Mouse (Mus musculus) naive thymus-derived CD4-positive, alpha-beta T cell, adult 2 months (primary cell): ENCODE measurements at regions not wholly inside any gene's neighbourhood (a gene's known extent, or its start where the extent isn't known, plus 50 kb on each side); places are given as distances from the start of the nearest gene placed in this dataset.
"Not testable (repeated sequence)": the region's sequence is repeated elsewhere in the genome, so short reads cannot be mapped to it uniquely, and the experiment has no call there.

Experiments used
- DNase-seq: peaks from one replicate; pipeline ENCODE4 v3.0.0-alpha.2; 2011; ENCODE audit warnings: low read depth

- DNase-seq: peak; percentile 15
Observed at GRCm38 (mm10) chr1:177382596-177383190, 59.5 kb upstream of the Zbtb18 start.

DNA sequence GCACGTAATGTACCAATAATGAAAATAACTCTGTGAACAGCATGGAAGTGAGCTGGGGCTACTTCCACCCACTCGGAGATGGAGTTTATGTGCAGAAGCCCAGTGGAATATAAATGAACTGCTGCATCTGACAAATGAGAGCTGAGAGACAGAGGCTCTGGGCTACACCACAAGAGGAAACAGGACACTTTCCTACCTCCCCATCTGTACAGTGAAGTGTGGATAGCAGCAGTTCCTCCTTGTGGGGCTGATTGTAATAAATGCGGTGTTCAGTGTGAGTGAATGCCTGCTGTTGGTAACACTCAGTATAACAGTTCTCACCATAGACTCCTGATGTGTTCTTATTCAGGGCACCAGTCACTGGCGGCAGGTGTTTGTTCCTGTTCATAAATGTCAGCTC, 60.0 kb upstream of the Zbtb18 start:
- no peak for DNase-seq

DNA sequence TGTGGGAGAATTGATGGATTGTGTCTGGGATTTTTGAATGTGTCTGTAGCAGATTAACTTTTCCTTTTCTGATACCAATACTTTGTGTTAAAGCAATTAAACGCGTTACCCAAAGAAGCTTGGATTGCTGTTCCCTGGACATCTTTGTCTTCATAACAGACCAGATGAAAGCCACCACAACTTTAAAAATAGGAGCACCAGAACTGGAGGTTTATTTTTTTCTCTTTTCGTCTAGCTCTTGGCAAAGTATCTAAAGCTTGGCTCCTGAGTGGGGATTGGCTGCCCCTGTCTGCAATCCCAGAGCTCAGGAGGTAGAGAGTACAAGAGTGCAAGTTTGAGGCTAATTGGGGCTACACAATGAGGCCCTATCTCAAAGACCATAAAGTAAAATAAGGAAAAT, 64.0 kb upstream of the Zbtb18 start:
- no peak for DNase-seq

DNA sequence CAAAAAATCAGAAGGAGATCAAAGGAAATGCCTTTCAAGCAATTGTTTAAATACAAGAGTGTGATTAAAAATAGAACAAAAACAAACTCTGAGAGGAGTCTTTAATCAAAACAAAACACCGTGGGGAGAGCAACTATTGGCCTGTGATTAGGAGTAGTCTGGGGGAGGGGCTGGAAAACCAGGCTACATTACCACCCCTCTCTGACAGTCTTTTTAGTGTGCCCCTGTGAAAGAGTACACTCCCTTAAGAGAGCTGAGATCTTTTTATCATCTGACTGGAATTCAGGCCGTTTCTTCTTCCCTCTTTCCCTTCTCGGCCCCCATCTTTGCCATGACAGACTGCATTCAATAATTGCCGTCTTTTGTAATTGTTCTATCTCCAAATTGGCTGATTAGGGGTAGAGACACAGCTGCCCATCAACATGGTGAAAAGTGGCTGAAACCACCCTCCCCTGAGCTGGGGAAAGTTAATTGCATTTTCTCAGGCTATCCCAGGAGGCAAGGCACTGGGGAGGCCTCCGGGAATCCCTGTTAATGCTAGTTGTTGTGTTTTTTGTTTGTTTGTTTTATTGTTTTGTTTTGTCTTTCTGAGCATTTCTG, 68.8 kb upstream of the Zbtb18 start:
- DNase-seq: no peak

GRCm38 (mm10) chr1:177372066-177372465, 70.1 kb upstream of the Zbtb18 start:
- DNase-seq: no peak

- no peak for DNase-seq
Observed at GRCm38 (mm10) chr1:177367864-177368610, 74.1 kb upstream of the Zbtb18 start.

DNA sequence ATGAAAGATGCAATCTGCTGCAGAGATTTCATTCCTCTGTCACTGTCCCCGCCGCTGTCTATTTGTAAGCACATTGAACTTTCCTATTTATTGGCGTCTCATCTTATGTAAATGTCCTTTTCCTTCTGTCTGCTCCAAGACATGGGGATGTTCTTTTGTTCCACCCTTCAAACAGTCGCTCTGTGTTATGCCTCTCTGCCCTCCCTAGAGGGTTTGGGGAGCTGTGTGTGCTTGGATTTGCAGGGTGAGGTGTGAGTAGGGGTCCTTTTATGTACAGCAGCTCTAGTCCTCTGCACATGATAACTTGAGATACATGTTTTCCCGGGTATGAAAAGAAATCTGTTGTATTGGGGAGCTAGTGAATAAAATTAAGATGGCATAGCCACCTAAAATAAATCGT, 75.2 kb upstream of the Zbtb18 start:
- no peak for DNase-seq

GRCm38 (mm10) chr1:177366475-177366874, 75.7 kb upstream of the Zbtb18 start:
- DNase-seq: no peak

GRCm38 (mm10) chr1:177364355-177364754, 77.8 kb upstream of the Zbtb18 start:
- DNase-seq: no peak

DNA sequence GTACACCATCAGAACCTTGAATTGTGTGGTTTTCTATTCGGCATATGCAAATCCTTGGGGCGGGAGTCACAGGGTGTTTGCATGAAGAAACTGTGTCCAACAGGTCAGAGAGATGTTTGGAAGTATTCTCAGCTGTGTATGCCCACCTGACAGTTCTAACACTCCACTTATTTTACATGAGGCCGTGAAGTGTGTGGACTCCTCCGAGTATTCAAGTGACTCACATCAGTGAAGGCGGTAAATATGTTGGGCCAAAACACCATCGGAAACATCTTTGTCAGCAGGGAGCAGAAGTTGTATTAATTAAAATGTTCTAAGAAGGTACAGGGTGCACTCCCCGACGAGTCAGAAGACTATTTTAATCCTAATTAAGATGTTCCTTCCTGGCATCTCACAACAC, 79.8 kb upstream of the Zbtb18 start:
- no peak for DNase-seq

DNA sequence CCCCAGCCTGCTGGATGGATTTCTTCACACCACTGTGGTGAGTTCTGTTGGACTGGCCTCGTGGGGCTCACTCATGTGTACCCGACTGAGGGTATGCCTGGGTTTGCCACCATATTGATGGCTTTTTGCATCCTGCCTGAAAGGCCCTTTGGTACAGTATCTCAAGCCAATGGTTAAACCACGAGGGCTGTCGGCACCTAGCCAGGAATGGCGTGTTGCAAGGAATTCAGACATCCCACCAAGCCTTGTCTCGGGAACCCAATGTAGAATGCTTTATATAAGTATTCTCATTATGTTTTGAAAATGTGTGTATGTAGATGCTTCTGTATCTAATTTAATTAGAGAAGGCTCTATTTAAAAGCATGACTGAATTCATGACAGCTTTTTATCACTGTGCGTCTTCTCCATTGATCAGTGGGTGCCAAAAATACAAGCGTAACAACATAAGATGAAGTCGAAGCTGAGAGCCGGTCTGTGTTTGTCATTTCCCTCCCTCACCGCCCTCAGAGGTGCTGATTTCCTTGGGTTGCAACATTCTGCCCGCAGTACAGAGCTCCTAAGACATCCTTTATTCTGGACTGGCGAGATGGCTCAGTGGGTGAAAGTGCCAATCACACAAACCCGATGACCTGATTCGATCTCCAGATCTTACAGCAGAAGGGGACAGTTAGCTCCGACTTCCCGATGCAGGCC, 90.5 kb upstream of the Akt3 start:
- DNase-seq: no peak

- no peak for DNase-seq
Observed at GRCm38 (mm10) chr1:177347208-177347607, 89.2 kb upstream of the Akt3 start.

DNA sequence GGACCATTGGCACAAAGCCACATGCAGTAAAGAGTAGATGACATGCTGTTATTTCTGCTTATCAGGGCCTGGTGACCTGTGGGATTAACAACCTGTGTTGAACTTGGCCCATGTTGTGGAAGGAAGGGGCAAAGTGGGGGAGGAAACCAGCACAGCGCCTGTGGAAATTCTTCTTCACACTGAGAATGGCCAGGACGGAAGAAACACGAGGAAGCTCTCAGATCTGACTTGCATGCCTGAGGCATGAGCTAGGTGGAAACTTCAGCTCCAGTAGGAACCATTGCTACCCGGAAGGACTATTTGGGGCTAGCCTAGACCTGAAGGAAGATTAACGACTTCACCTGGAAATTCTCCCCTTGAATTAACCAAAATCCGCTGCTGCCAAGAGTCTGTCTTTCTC, 88.5 kb upstream of the Akt3 start:
- no peak for DNase-seq

DNA sequence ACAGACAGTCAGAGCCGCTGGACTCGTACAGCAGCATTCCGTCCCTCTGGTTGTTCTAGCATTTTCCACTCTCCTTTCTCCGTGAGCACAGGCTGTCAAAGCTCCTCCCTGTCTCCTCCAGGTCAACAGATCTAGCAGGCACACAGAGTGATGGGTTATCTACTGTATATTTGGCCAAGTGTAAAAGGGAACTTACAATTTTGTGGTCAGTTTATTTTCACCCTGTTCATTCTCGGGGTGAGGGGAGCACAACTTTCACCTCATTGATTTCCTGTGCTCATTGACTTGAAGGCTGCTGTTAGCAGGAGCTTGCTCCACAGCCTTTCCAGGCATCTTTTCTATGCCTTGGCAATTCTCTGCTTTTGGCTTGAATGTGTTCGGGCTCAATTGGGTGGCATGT, 87.5 kb upstream of the Akt3 start:
- no peak for DNase-seq

DNA sequence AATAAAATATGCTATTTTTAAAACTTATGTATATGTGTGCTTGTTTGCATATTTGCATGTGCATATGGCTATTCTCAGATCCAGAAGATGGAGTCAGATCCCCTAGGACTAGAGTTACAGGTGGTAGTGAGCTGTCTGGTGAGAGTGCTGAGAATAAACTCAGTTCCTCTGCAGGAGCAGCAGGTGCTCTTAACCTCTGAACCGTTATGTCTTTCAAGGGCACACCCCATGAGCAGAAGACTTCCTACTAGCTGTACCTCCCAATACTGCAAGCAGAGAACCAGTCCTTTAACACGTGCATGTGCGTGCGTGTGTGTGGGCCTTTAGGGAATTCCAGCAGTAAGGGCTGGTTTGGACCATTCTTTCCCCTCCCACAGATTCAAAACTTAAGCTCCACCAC, 85.9 kb upstream of the Akt3 start:
- DNase-seq: no peak

- DNase-seq: no peak
Observed at GRCm38 (mm10) chr1:177343121-177343520, 85.1 kb upstream of the Akt3 start.

GRCm38 (mm10) chr1:177340232-177340631, 82.2 kb upstream of the Akt3 start:
- no peak for DNase-seq

DNA sequence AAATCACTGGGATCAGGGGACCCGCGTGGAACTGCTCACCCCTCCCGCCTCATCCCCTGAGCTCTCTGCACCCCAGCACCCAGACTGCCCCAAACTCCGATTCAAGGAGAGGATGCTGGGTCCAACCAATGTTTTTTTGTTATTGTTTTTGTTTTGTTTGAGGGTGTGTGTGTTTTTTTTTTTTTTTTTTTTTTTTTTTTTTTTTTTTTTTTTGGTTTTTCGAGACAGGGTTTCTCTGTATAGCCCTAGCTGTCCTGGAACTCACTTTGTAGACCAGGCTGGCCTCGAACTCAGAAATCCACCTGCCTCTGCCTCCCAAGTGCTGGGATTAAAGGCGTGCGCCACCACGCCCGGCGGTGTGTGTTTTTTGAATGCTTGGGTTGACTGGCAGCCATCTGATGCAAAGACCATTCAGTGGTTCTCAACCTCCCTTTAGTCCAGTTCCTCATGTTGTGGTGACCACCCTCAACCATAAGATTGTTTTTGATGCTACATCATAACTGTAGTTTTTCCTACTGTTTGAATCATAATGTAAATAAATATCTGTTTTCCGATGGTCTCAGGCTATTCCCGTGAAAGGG, 81.3 kb upstream of the Akt3 start:
- DNase-seq: not testable (repeated sequence)

DNA sequence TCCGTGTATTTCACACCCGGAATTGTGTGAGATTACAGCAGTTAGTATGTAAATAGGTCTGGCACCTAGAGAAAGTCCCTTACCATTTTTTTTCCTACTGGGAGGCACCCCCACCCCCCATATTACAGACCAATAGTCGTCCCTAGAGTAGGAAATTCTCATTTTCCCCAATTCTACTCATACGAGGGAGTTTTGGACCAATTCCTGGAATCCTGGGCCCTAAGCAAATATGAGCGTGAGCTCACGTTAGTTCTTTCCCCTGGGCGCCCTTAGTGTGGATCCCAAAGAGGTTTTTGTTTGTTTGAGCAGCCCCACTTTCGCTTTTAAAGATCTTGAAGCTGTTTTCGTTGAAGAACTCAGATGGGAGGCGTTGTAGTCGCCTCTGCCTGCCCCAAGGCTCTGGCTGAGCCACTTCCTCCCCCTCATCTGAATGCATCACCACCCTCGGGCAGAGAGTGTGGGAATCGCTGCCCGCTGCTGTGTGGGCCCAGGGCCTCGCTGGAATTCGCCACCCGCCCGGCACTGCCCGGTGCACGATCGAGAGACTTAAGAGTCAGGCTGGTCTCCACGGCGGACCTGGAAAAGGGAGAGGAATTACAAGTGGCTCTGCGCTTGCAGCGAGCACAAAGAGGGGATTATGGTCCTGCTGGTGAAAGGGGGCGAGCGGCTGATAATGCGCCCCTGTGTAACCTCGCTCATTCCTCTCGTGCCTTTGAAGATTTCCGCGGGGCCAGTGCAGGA, 80.6 kb upstream of the Akt3 start:
- DNase-seq: peak; percentile 51

- DNase-seq: no peak
Observed at GRCm38 (mm10) chr1:177337756-177338155, 79.8 kb upstream of the Akt3 start.

DNA sequence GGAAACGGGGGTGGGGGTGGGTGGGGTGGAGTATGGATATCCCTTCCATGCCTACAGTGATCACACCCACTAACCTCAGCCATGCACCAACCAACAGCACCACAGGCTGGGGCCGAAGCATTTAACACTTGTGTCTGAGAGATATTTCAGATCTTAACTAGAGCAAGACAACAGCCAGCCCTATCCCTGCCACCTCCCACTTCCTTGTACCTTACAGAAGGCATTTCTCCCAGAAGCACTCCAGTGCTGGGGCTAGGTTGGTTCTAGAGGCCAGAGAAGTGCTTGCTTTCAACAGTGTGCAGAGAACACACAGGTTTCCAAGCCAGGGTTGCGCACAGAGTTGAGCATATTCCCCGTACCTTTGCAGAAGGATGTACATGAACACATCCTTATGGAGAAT, 79.1 kb upstream of the Akt3 start:
- DNase-seq: no peak

GRCm38 (mm10) chr1:177336436-177336835, 78.4 kb upstream of the Akt3 start:
- no peak for DNase-seq
